Mouse (Mus musculus) forebrain, embryonic 16.5 days (tissue): ENCODE results near the gene Cxcl3. TPM values are rescaled to one million over a fixed set of nuclear protein-coding genes. Genes with fewer than 3 reads are reported as not detected.

Experiments
- ATAC-seq: fragments of 200-750 bp; cut with Nextera tagmentation; 2 replicates; pipeline ENCODE4 v1.8.0; 2017; ENCODE audit warnings: mild to moderate bottlenecking, moderate library complexity
- H3K27ac ChIP-seq: fragments of 300-500 bp; sonication (generic); 2 replicates; pipeline ENCODE4 v1.5.1; 2014; ENCODE audit warnings: low read length, control low read depth
- H3K27me3 ChIP-seq: fragments of 300-500 bp; sonication (generic); replicated peaks from 2 replicates; pipeline ENCODE4 v1.6.1; 2014; ENCODE audit warnings: low read length; ENCODE audit not compliant: control insufficient read depth, insufficient read depth
- H3K36me3 ChIP-seq: fragments of 300-500 bp; sonication (generic); 2 replicates; pipeline ENCODE4 v1.6.1; 2014; ENCODE audit not compliant: control insufficient read depth, insufficient read depth
- H3K4me1 ChIP-seq: fragments of 300-500 bp; sonication (generic); replicated peaks from 2 replicates; pipeline ENCODE4 v1.6.1; 2014; ENCODE audit warnings: low read length; ENCODE audit not compliant: control insufficient read depth, insufficient read depth
- H3K4me2 ChIP-seq: fragments of 300-500 bp; sonication (generic); 2 replicates; pipeline ENCODE4 v1.6.1; 2014; ENCODE audit warnings: mild to moderate bottlenecking, low read length, control low read depth
- H3K4me3 ChIP-seq: fragments of 300-500 bp; sonication (generic); replicated peaks from 2 replicates; pipeline ENCODE4 v1.5.1; 2014; ENCODE audit warnings: mild to moderate bottlenecking, low read length, control low read depth
- H3K9ac ChIP-seq: fragments of 300-500 bp; sonication (generic); replicated peaks from 2 replicates; pipeline ENCODE4 v1.6.1; 2014; ENCODE audit warnings: low read depth, low read length, control low read depth
- H3K9me3 ChIP-seq: fragments of 300-500 bp; sonication (generic); 2 replicates; pipeline ENCODE4 v1.6.1; 2016; ENCODE audit warnings: low read length; ENCODE audit not compliant: control insufficient read depth
- whole genome bisulfite sequencing: fragments of 180-500 bp; shearing (Covaris S2); extraction: QIAGEN DNeasy Blood & Tissue Kit; methylation state at CpG from one replicate; pipeline ENCODE4 v1.1.7; 2014; 5-methylcytosine and 5-hydroxymethylcytosine counted together
- microRNA-seq: library from miRNA; unstranded; fragments of <30 nt; microRNA quantifications from one replicate; pipeline ENCODE4, GENCODE M21; 2017
- polyA plus RNA-seq: library from polyadenylated mRNA; unstranded; fragments of >200 nt; fragmentation: Nextera tagmentation; extraction: Ambion mirVana; gene quantifications from 2 replicates; pipeline ENCODE4 v1.2.1, GENCODE M21; 2015

Cxcl3 gene
- polyA plus RNA-seq, 1 experiment from 2014 or later = 0.28 TPM

GRCm38 (mm10) chr5:90832145-90832767 is 46.4 kb downstream of the Cxcl3 start:
- no peaks in the 10 kb centered on the region for H3K36me3 ChIP-seq
- no peaks in the 10 kb centered on the region for H3K4me1 ChIP-seq
- H3K4me3 ChIP-seq = no peak overlapping the region
- H3K27ac ChIP-seq = no peak overlapping the region
- no peaks in the 10 kb centered on the region for H3K27me3 ChIP-seq
- no peak overlapping the region for H3K9ac ChIP-seq
- ATAC-seq = no peak
- H3K9me3 ChIP-seq = no peaks in the 10 kb centered on the region
- WGBS = 83% methylated on average over 11 of the region's 11 CpGs
- H3K4me2 ChIP-seq = no peak overlapping the region

GRCm38 (mm10) chr5:90832768-90833388 is 47.0 kb downstream of the Cxcl3 start:
- Histone ChIP-seq H3K4me1 (no peaks in the 10 kb centered on the region), H3K4me3 (no peak overlapping the region), H3K4me2 (no peak overlapping the region), H3K9ac (no peak overlapping the region), H3K27me3 (no peaks in the 10 kb centered on the region), H3K27ac (no peak overlapping the region), H3K9me3 (no peaks in the 10 kb centered on the region), H3K36me3 (no peaks in the 10 kb centered on the region)
- ATAC-seq = no peak
- 92% methylated on average over 8 of the region's 8 CpGs for WGBS

GRCm38 (mm10) chr5:90834436-90834835 is 48.5 kb downstream of the Cxcl3 start:
- ATAC-seq = no peak
- Histone ChIP-seq H3K4me3 (no peak overlapping the region), H3K27ac (no peak overlapping the region), H3K9ac (no peak overlapping the region), H3K36me3 (no peaks in the 10 kb centered on the region), H3K27me3 (no peaks in the 10 kb centered on the region), H3K9me3 (no peaks in the 10 kb centered on the region), H3K4me1 (no peaks in the 10 kb centered on the region), H3K4me2 (no peak overlapping the region)
- 92% methylated on average over 4 of the region's 4 CpGs for WGBS

- Histone ChIP-seq H3K9me3 (no peaks in the 10 kb centered on the region), H3K9ac (no peak overlapping the region), H3K36me3 (no peaks in the 10 kb centered on the region), H3K4me2 (no peak overlapping the region), H3K27me3 (no peaks in the 10 kb centered on the region), H3K27ac (no peak overlapping the region), H3K4me3 (no peak overlapping the region), H3K4me1 (no peaks in the 10 kb centered on the region)
- ATAC-seq = no peak
- 87% methylated on average over 5 of the region's 5 CpGs for WGBS
Measured at GRCm38 (mm10) chr5:90838582-90838981, 52.7 kb downstream of the Cxcl3 start.

Small RNAs within 50 kb of the gene (microRNA-seq; reads per million reads assigned to microRNA genes)
- gene Gm24322 = not detected

Other genes starting within 250 kb of the Cxcl3 start
- not detected in 2 replicates for gene 5830473C10Rik, start 225.0 kb upstream of the Cxcl3 start, polyA plus RNA-seq
- gene Rassf6, start 145.4 kb upstream of the Cxcl3 start, polyA plus RNA-seq = 0.86 and 0.92 TPM in 2 replicates
- gene Cxcl5, start 26.7 kb upstream of the Cxcl3 start, polyA plus RNA-seq = 0.12 and 0.14 TPM in 2 replicates
- gene Ppbp, start 17.6 kb upstream of the Cxcl3 start, polyA plus RNA-seq = 0.79 and 1.4 TPM in 2 replicates
- gene Pf4, start 13.7 kb upstream of the Cxcl3 start, polyA plus RNA-seq = 27.8 and 43.3 TPM in 2 replicates
- not detected in 2 replicates for gene Cxcl15, start 8.4 kb downstream of the Cxcl3 start, polyA plus RNA-seq
- gene Cxcl1, start 105.1 kb downstream of the Cxcl3 start, polyA plus RNA-seq = 0.17 TPM in 1 of 2 replicates, not detected in the other
- gene Cxcl2, start 117.8 kb downstream of the Cxcl3 start, polyA plus RNA-seq = not detected in 2 replicates
- gene Mthfd2l, start 145.0 kb downstream of the Cxcl3 start, polyA plus RNA-seq = 58.7 and 62.8 TPM in 2 replicates
- 0.31 TPM in 1 of 2 replicates, not detected in the other for gene Epgn, start 241.4 kb downstream of the Cxcl3 start, polyA plus RNA-seq